Mouse (Mus musculus): ENCODE results near the gene Atp23.

The Atp23 gene

DNA sequence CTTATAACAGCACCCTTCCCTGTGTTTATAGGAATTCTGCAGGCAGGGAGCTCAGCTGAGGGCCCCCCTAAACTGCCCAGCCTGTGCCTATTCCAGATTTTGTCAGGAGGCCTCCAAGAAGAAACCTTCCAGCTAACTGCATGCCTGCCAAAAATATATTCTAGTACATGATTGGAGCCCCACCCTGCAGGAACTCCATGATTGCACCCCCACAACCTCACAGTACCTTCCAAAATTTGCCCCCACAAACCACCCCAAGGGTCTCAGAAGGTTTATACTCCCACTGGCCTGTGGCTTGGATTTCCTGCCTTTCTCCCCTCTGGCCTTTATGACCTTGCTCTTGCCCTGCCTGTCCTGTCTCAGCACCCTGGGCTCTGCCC lies 30.6 kb upstream of the Atp23 start:
- TF ChIP-seq CTCF (conservative IDR thresholded peaks at IDR 0.05; ENCODE audit: low read length) (no peak), POU5F1 (IDR thresholded peaks at IDR 0.05; ENCODE audit: borderline replicate concordance, low read length) (no peak), NANOG (IDR thresholded peaks at IDR 0.05; ENCODE audit: borderline replicate concordance, low read length) (no peak)
- H3K36me3 ChIP-seq (ENCODE audit: insufficient read depth, low read length): no peaks in the 10 kb centered on the region
- peaks cover 11% of the 10 kb centered on the region for H3K27me3 ChIP-seq (ENCODE audit: insufficient read depth, low read length)
- peaks cover 92% of the 10 kb centered on the region for H3K4me1 ChIP-seq (replicated peaks; ENCODE audit: low read depth, low read length)
- H3K4me3 ChIP-seq (replicated peaks; ENCODE audit: low read length): 0 out of 2 replicates have a peak overlapping the region, but pooled peaks have one; percentile 20
- no peaks in the 10 kb centered on the region for H3K9me3 ChIP-seq (ENCODE audit: low read length)

- H3K9me3 ChIP-seq (ENCODE audit: low read length): no peaks in the 10 kb centered on the region
- peaks cover 92% of the 10 kb centered on the region for H3K4me1 ChIP-seq (replicated peaks; ENCODE audit: low read depth, low read length)
- no peak for TF ChIP-seq NANOG (IDR thresholded peaks at IDR 0.05; ENCODE audit: borderline replicate concordance, low read length)
- H3K36me3 ChIP-seq (ENCODE audit: insufficient read depth, low read length): no peaks in the 10 kb centered on the region
- peaks cover 11% of the 10 kb centered on the region for H3K27me3 ChIP-seq (ENCODE audit: insufficient read depth, low read length)
- H3K4me3 ChIP-seq (replicated peaks; ENCODE audit: low read length): 0 out of 2 replicates have a peak overlapping the region, but pooled peaks have one; percentile 20
Measured at GRCm38 (mm10) chr10:126931123-126931759, 30.1 kb upstream of the Atp23 start.

DNA sequence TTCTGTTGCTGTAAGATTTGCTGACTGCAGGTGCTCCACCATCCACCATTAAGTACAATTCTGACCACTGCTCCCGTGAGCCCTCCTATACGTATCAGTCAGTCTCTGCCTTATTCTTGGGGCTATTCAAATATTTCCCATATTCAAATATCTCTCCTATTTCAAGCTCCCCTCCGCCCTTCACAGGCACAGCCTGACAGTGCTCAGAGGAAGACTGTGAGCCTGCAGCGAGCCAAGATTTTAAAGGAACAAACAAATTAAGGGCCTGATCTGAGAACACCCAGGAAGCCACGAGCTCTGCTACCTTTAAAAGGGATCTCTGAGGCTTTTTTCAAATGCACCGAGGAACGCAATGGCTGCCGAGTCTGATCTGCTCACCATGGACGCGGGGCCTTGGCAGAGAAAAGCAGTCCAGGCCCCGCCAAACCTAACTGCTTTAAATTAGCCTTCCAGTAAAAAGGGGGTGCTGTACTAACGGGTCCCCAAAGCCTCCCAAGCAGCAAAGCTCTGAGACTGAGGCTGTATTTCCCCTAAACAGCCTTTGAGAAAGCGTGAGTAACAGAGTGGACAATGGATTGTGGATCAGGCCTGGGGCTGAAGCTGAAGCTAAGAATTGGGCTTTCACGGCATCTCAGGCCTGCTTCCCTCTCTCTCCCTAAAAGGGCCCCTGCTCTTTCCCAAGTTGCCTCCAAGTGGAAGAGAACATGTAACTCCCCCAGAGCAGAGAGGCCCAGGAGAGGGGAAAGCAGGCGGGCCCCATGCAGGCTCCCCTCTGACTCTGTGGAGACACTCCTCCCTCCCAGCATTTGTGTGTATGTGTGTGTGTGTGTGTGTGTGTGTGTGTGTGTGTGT lies 29.3 kb upstream of the Atp23 start:
- peaks cover 11% of the 10 kb centered on the region for H3K27me3 ChIP-seq (ENCODE audit: insufficient read depth, low read length)
- H3K4me3 ChIP-seq (replicated peaks; ENCODE audit: low read length): peak overlapping the region; percentile 41
- no peaks in the 10 kb centered on the region for H3K36me3 ChIP-seq (ENCODE audit: insufficient read depth, low read length)
- TF ChIP-seq NANOG (IDR thresholded peaks at IDR 0.05; ENCODE audit: borderline replicate concordance, low read length) (no peak), POU5F1 (IDR thresholded peaks at IDR 0.05; ENCODE audit: borderline replicate concordance, low read length) (no peak), CTCF (conservative IDR thresholded peaks at IDR 0.05; ENCODE audit: low read length) (no peak)
- H3K9me3 ChIP-seq (ENCODE audit: low read length): no peaks in the 10 kb centered on the region
- H3K4me1 ChIP-seq (replicated peaks; ENCODE audit: low read depth, low read length): peaks cover 92% of the 10 kb centered on the region

GRCm38 (mm10) chr10:126929543-126929942 lies 28.4 kb upstream of the Atp23 start:
- TF ChIP-seq CTCF (conservative IDR thresholded peaks at IDR 0.05; ENCODE audit: low read length) (no peak), NANOG (IDR thresholded peaks at IDR 0.05; ENCODE audit: borderline replicate concordance, low read length) (no peak), POU5F1 (IDR thresholded peaks at IDR 0.05; ENCODE audit: borderline replicate concordance, low read length) (no peak)
- Histone ChIP-seq H3K36me3 (ENCODE audit: insufficient read depth, low read length) (no peaks in the 10 kb centered on the region), H3K27me3 (ENCODE audit: insufficient read depth, low read length) (peaks cover 11% of the 10 kb centered on the region), H3K9me3 (ENCODE audit: low read length) (no peaks in the 10 kb centered on the region), H3K4me3 (replicated peaks; ENCODE audit: low read length) (peak overlapping the region; percentile 81; the same call in 1 of the 2 replicates), H3K4me1 (replicated peaks; ENCODE audit: low read depth, low read length) (peaks cover 87% of the 10 kb centered on the region)

- Histone ChIP-seq H3K4me1 (replicated peaks; ENCODE audit: low read depth, low read length) (peaks cover 86% of the 10 kb centered on the region), H3K9me3 (ENCODE audit: low read length) (no peaks in the 10 kb centered on the region), H3K27me3 (ENCODE audit: insufficient read depth, low read length) (peaks cover 11% of the 10 kb centered on the region), H3K36me3 (ENCODE audit: insufficient read depth, low read length) (no peaks in the 10 kb centered on the region), H3K4me3 (replicated peaks; ENCODE audit: low read length) (peak overlapping the region; percentile 81)
- TF ChIP-seq CTCF (conservative IDR thresholded peaks at IDR 0.05; ENCODE audit: low read length) (no peak), NANOG (IDR thresholded peaks at IDR 0.05; ENCODE audit: borderline replicate concordance, low read length) (no peak), POU5F1 (IDR thresholded peaks at IDR 0.05; ENCODE audit: borderline replicate concordance, low read length) (no peak)
Measured at GRCm38 (mm10) chr10:126928819-126929206, 27.7 kb upstream of the Atp23 start.

DNA sequence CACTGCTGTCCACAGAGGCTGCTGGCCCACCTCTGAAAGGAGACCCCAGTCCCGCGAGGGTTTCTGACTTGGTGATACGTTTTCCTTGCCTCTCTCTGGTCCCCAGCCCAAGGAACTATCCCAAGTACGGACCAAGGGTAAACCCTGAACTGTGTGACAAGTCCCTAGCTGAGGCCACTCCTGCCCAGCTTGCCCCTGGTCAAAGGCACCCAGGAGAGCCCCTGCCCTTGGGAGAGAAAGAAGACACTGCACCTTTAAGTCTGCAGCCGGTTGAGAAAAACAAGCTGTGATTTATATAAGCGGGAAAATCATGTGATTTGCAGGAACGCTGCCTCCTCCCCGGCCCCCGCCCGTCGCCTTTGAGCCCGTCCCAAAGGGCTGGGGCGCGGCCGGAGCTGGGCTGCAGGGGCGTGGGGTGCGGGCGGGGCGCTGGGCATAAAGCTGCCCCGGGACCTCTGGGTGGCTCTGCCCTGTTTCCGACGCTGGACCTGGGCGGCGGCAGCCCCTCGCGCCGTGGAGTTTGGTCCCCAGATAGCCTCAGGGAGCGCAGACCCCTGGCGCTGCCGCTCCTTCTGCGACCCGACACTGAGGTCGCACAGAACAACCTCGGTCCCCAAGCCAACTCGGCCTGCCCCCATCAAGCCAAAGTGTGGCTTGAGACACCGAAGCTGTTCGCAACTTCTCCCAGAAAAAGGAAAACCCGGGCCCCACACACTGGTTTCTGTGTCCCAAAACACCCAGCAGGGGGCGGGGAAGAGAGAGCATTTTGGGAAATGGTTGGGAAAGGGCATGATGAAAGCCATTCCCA lies 27.1 kb upstream of the Atp23 start:
- Histone ChIP-seq H3K27me3 (ENCODE audit: insufficient read depth, low read length) (peaks cover 11% of the 10 kb centered on the region), H3K4me1 (replicated peaks; ENCODE audit: low read depth, low read length) (peaks cover 81% of the 10 kb centered on the region), H3K9me3 (ENCODE audit: low read length) (no peaks in the 10 kb centered on the region), H3K4me3 (replicated peaks; ENCODE audit: low read length) (peak overlapping the region; percentile 81), H3K36me3 (ENCODE audit: insufficient read depth, low read length) (no peaks in the 10 kb centered on the region)
- TF ChIP-seq POU5F1 (IDR thresholded peaks at IDR 0.05; ENCODE audit: borderline replicate concordance, low read length) (no peak), NANOG (IDR thresholded peaks at IDR 0.05; ENCODE audit: borderline replicate concordance, low read length) (no peak), CTCF (conservative IDR thresholded peaks at IDR 0.05; ENCODE audit: low read length) (peak; percentile 35)

DNA sequence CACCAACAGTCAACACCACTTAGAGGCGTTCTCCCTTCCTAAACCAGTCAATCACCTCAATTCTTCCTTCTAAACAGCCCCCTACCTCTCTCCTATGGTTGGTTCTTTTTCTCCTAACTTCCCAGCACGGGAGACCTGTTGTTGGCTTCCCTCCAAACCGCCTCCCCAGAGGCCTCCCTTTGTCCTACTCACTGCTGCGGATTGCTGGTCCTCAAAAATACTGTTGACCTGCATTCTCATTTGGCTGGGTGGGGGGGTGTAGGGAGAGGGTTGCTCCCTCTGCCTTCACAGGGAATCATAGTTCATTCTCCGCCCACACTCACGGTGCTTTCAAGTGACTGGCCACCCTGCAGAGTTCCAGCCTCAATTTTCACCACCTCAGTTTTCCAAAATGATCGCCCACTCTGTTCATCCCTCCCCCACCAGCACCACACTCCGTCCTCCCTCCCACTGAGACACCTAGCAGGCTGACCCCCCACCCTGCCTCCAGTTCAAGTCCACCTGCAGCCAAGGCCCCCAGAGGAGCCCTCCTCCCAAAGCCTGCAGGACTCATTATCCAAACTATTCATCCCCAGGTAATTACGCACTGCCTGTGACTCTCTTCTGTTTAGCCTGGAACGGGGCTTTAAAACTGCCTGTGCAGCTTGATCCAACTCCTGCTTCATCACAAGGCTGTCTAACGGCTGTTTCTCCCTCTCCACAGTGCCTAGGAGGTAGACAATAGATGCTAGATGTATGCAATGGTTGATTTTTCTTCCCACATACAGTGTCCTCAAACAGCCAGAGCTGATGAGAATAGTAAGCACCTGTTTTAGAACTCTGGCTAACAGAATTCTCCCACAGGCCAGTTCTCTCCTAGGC lies 26.2 kb upstream of the Atp23 start:
- peaks cover 72% of the 10 kb centered on the region for H3K4me1 ChIP-seq (replicated peaks; ENCODE audit: low read depth, low read length)
- no peaks in the 10 kb centered on the region for H3K36me3 ChIP-seq (ENCODE audit: insufficient read depth, low read length)
- H3K9me3 ChIP-seq (ENCODE audit: low read length): no peaks in the 10 kb centered on the region
- no peak for TF ChIP-seq CTCF (conservative IDR thresholded peaks at IDR 0.05; ENCODE audit: low read length)
- no peak for TF ChIP-seq NANOG (IDR thresholded peaks at IDR 0.05; ENCODE audit: borderline replicate concordance, low read length)
- TF ChIP-seq POU5F1 (IDR thresholded peaks at IDR 0.05; ENCODE audit: borderline replicate concordance, low read length): no peak
- H3K4me3 ChIP-seq (replicated peaks; ENCODE audit: low read length): peak overlapping the region; percentile 81
- peaks cover 11% of the 10 kb centered on the region for H3K27me3 ChIP-seq (ENCODE audit: insufficient read depth, low read length)
